Mouse (Mus musculus) erythroblast, embryonic 14.5 days (primary cell): ENCODE results near the gene Eci2.
"Not testable (repeated sequence)": the region's sequence is repeated elsewhere in the genome, so short reads cannot be mapped to it uniquely, and the experiment has no call there.

ENCODE experiments used
- GATA1 ChIP-seq: IDR thresholded peaks from 2 replicates; pipeline ENCODE4 v1.6.1; 2012; ENCODE audit warnings: low read length, inconsistent platforms, mixed read lengths
- TAL1 ChIP-seq: IDR thresholded peaks from 3 replicates; pipeline ENCODE4 v1.6.1; 2012; ENCODE audit warnings: low read length, inconsistent platforms, mixed read lengths

DNA sequence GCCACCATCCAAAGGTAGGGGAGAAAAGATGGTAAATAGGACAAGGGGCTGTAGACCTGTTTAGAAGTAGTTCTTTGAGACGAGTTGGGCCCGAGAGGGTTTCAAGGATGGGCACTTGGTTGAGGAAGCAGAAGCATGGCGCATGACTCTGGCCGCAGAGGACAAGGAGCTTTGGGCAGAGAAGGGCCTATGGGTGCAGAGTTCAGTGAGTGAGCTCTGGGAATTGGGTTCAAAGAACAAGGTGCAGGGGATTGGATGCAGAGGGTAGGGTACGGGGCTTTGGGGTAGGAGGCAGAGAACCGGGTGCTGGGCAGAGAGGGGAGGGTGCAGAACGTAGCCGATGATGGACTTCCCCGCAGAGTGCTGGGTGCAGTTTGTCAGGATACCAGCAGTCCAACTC is 61.2 kb downstream of the Eci2 start:
- TF ChIP-seq GATA1, TAL1: not testable (repeated sequence)
